Mouse (Mus musculus) MEL (cell line): ENCODE data around the gene Tcf12. TPM values are rescaled to one million over a fixed set of nuclear protein-coding genes. Genes with fewer than 3 reads are reported as not detected.

Experiments
- DNase-seq: peaks from one replicate; pipeline ENCODE4 v3.0.0; 2011; ENCODE audit warnings: low read depth, low spot score
- H3K27ac ChIP-seq: 2 replicates; pipeline ENCODE4 v1.5.1; 2012; ENCODE audit warnings: low read depth, mild to moderate bottlenecking, control low read depth, low read length, moderate library complexity; ENCODE audit not compliant: control insufficient read depth
- H3K27me3 ChIP-seq, 2 experiments: fragments of 150-350 bp in 1 of 2; sonication (generic) in 1 of 2; 2 replicates each; pipeline ENCODE4 v1.6.1; 2012; ENCODE audit warnings: low read length in 2 of 2, mild to moderate bottlenecking in 2 of 2, improper control_type of control experiment in 1 of 2, moderate library complexity in 1 of 2; ENCODE audit not compliant: insufficient read depth in 2 of 2, control insufficient read depth in 1 of 2
- H3K36me3 ChIP-seq, 2 experiments: 2 replicates each; pipeline ENCODE4 v1.6.1; 2012 to 2014; ENCODE audit warnings: low read length in 2 of 2, improper control_type of control experiment in 1 of 2, inconsistent platforms in 1 of 2, mild to moderate bottlenecking in 1 of 2; ENCODE audit not compliant: insufficient read depth in 2 of 2, control insufficient read depth in 1 of 2
- H3K4me1 ChIP-seq, 2 experiments: fragments of 150-350 bp in 1 of 2; sonication (generic) in 1 of 2; 2 replicates each; pipeline ENCODE4 v1.6.1; 2012; ENCODE audit warnings: low read length in 2 of 2, improper control_type of control experiment in 1 of 2, mild to moderate bottlenecking in 1 of 2; ENCODE audit not compliant: insufficient read depth in 2 of 2, control insufficient read depth in 1 of 2
- H3K4me3 ChIP-seq, 2 experiments: fragments of 150-350 bp in 1 of 2; sonication (generic) in 1 of 2; 2 replicates each; pipeline ENCODE4 v1.5.1; 2012; ENCODE audit warnings: low read depth in 2 of 2, low read length in 2 of 2, mild to moderate bottlenecking in 2 of 2, moderate library complexity in 2 of 2, control low read depth in 1 of 2, improper control_type of control experiment in 1 of 2; ENCODE audit not compliant: control insufficient read depth in 1 of 2, insufficient read depth in 1 of 2
- H3K79me2 ChIP-seq: 2 replicates; pipeline ENCODE4 v1.6.1; 2012; ENCODE audit warnings: mild to moderate bottlenecking, low read length, moderate library complexity; ENCODE audit not compliant: control insufficient read depth, poor library complexity, insufficient read depth
- H3K9ac ChIP-seq: 2 replicates; pipeline ENCODE4 v1.6.1; 2012; ENCODE audit warnings: low read depth, mild to moderate bottlenecking, control low read depth, low read length, moderate library complexity; ENCODE audit not compliant: control insufficient read depth, poor library complexity, severe bottlenecking
- H3K9me3 ChIP-seq: fragments of 150-350 bp; sonication (generic); replicated peaks from 2 replicates; pipeline ENCODE4 v1.6.1; 2012; ENCODE audit warnings: mild to moderate bottlenecking, low read length, improper control_type of control experiment, moderate library complexity; ENCODE audit not compliant: insufficient read depth
- ELF1 ChIP-seq: IDR thresholded peaks from 2 replicates; pipeline ENCODE4 v1.6.1; 2014; ENCODE audit warnings: low read depth, mild to moderate bottlenecking, inconsistent platforms, low read length, improper control_type of control experiment, moderate library complexity
- EP300 ChIP-seq, 2 experiments: IDR thresholded peaks; 2 replicates each; pipeline ENCODE4 v1.6.1; 2011; ENCODE audit warnings: improper control_type of control experiment in 2 of 2, low read length in 2 of 2, low read depth in 1 of 2, mild to moderate bottlenecking in 1 of 2
- GABPA ChIP-seq: IDR thresholded peaks from 2 replicates; pipeline ENCODE4 v1.6.1; 2012; ENCODE audit warnings: low read depth, mild to moderate bottlenecking, inconsistent platforms, low read length, improper control_type of control experiment, moderate library complexity
- GATA1 ChIP-seq: IDR thresholded peaks from 2 replicates; pipeline ENCODE4 v1.6.1; 2011; ENCODE audit warnings: low read depth, low read length, improper control_type of control experiment
- HCFC1 ChIP-seq: IDR thresholded peaks from 2 replicates; pipeline ENCODE4 v1.6.1; 2012; ENCODE audit warnings: low read depth, mild to moderate bottlenecking, inconsistent platforms, low read length, improper control_type of control experiment, moderate library complexity
- KAT2A ChIP-seq: conservative IDR thresholded peaks from 2 replicates; pipeline ENCODE4 v1.6.1; 2012; ENCODE audit warnings: low read depth, low read length, improper control_type of control experiment, inconsistent platforms
- MAX ChIP-seq: IDR thresholded peaks from 2 replicates; pipeline ENCODE4 v1.6.1; 2011; ENCODE audit warnings: low read length, improper control_type of control experiment
- MAZ ChIP-seq: IDR thresholded peaks from 2 replicates; pipeline ENCODE4 v1.6.1; 2012; ENCODE audit warnings: low read depth, mild to moderate bottlenecking, inconsistent platforms, low read length, improper control_type of control experiment
- MEF2A ChIP-seq: IDR thresholded peaks from 2 replicates; pipeline ENCODE4 v1.6.1; 2014; ENCODE audit warnings: low read depth, mild to moderate bottlenecking, inconsistent platforms, low read length, improper control_type of control experiment; ENCODE audit not compliant: poor library complexity, insufficient replicate concordance, severe bottlenecking; ENCODE audit errors: extremely low read depth
- MYB ChIP-seq: IDR thresholded peaks from 2 replicates; pipeline ENCODE4 v1.6.1; 2011; ENCODE audit warnings: mild to moderate bottlenecking, low read depth, low read length, improper control_type of control experiment
- MYC ChIP-seq: IDR thresholded peaks from 2 replicates; pipeline ENCODE4 v1.6.1; 2011; ENCODE audit warnings: low read depth, mild to moderate bottlenecking, low read length, improper control_type of control experiment, moderate library complexity
- NRF1 ChIP-seq: IDR thresholded peaks from 2 replicates; pipeline ENCODE4 v1.6.1; 2014; ENCODE audit warnings: low read depth, mild to moderate bottlenecking, inconsistent platforms, low read length, improper control_type of control experiment, moderate library complexity; ENCODE audit not compliant: poor library complexity, insufficient read depth, severe bottlenecking
- POLR2AphosphoS2 ChIP-seq: IDR thresholded peaks from 2 replicates; pipeline ENCODE4 v1.6.1; 2011; ENCODE audit warnings: low read length, improper control_type of control experiment
- RAD21 ChIP-seq: IDR thresholded peaks from 2 replicates; pipeline ENCODE4 v1.6.1; 2011; ENCODE audit warnings: mild to moderate bottlenecking, low read depth, low read length, improper control_type of control experiment
- RCOR1 ChIP-seq: IDR thresholded peaks from 2 replicates; pipeline ENCODE4 v1.6.1; 2012; ENCODE audit warnings: low read depth, mild to moderate bottlenecking, inconsistent platforms, low read length, improper control_type of control experiment
- SIN3A ChIP-seq: IDR thresholded peaks from 2 replicates; pipeline ENCODE4 v1.6.1; 2012; ENCODE audit warnings: low read length, improper control_type of control experiment, inconsistent platforms
- TCF12 ChIP-seq: IDR thresholded peaks from 2 replicates; pipeline ENCODE4 v1.6.1; 2014; ENCODE audit warnings: low read depth, mild to moderate bottlenecking, inconsistent platforms, low read length, improper control_type of control experiment, moderate library complexity
- UBTF ChIP-seq: IDR thresholded peaks from 2 replicates; pipeline ENCODE4 v1.6.1; 2012; ENCODE audit warnings: low read depth, mild to moderate bottlenecking, inconsistent platforms, low read length, improper control_type of control experiment, moderate library complexity, borderline replicate concordance; ENCODE audit not compliant: insufficient read depth
- ZMIZ1 ChIP-seq: IDR thresholded peaks from 2 replicates; pipeline ENCODE4 v1.6.1; 2012; ENCODE audit warnings: low read depth, mild to moderate bottlenecking, inconsistent platforms, low read length, improper control_type of control experiment, moderate library complexity
- polyA plus RNA-seq, 2 experiments: library from polyadenylated mRNA; stranded (reverse) in 1 of 2; unstranded in 1 of 2; fragments of >175 nt in 1 of 2; fragments of >200 nt in 1 of 2; gene quantifications; 2 replicates each; pipeline versions ENCODE4 v1.2.1 to v1.2.4; 2012; ENCODE audit warnings: low replicate concordance in 2 of 2, low read depth in 1 of 2; ENCODE audit not compliant: insufficient read length in 2 of 2, insufficient read depth in 1 of 2, missing spikeins in 1 of 2
- total RNA-seq: library from RNA; depleted of rRNA; stranded (reverse); fragments of 300-350 nt; gene quantifications from 2 replicates; pipeline ENCODE4 v1.2.3, GENCODE M21; 2012

Gene Tcf12
- total and polyA plus RNA-seq, 3 experiments = 29.3 to 70.5 (median 39.6) TPM

DNA sequence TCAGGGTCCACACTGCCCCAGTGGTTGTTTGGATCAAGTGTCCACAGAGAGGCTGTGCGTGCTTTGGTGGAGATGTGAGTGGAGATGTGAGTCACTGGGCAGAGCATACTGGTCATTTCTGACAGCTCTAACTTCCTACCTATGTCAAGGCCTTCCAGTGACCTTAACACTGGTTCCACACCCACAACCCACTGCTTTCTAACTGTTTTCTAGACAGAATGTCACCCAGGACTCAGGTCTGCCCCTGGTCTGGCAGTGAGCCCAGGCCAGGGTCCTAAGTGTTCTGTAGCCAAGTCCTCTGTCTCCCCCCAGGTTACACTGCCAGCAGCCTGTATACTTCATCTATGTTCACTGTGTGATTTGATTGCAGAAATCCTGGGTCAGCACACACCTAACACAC, 275.3 kb downstream of the Tcf12 start:
- Histone ChIP-seq H3K36me3 (no peaks in the 10 kb centered on the region), H3K27ac (no peak overlapping the region), H3K9me3 (no peaks in the 10 kb centered on the region), H3K4me3 (no peak overlapping the region), H3K27me3 (no peaks in the 10 kb centered on the region), H3K79me2 (no peaks in the 10 kb centered on the region), H3K9ac (no peak overlapping the region), H3K4me1 (peaks cover 0 to 5% of the 10 kb centered on the region in 2 experiments; a peak in 1 of 4 replicates)
- TF ChIP-seq MYC (no peak), HCFC1 (no peak), MEF2A (no peak), MYB (no peak), TCF12 (no peak), MAZ (no peak), RAD21 (no peak), UBTF (no peak), GATA1 (no peak), GABPA (no peak), SIN3A (no peak), KAT2A (no peak), MAX (no peak), EP300 (IDR thresholded peaks at IDR 0.05; ENCODE audit: low read depth in 1 of 2, low read length in 2 of 2) (no peak), ZMIZ1 (no peak), NRF1 (no peak), ELF1 (no peak)
- no peak for DNase-seq

DNA sequence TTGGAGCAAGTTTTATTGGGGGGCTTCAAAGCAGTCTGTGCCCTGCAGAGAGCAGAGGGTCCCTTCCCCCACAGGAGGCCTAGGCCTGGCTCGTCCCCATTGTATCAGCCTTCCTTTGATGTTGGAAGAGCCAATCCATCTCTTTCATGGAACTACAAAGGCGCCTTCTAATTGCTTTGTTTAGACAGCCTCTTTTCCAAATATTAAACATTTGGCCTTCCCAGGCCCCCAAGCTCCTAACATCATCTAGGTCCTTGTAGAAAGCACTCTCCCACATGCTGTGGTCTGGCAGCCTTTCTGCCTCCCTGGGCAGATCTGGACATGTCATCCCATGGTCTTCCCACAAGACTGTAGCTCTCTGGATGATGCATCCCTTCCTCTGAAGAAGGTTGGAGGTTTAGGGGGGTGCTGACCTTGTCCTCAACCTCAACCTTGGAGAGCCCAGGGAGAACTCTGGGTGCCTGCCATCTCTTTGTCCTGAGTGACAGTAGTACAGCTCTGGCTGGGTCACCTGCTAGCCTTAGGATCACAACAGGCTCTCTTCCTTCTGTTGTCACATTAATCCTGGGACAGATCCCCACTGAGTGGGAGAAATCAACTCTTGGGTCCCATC, 276.4 kb downstream of the Tcf12 start:
- no peak overlapping the region for H3K27ac ChIP-seq
- no peak for DNase-seq

More for the DNA sequence above, 276.4 kb downstream of the Tcf12 start:
- Histone ChIP-seq H3K4me1 (peaks cover 0 to 5% of the 10 kb centered on the region in 2 experiments; a peak in 1 of 4 replicates), H3K9me3 (no peaks in the 10 kb centered on the region)
- TF ChIP-seq RCOR1 = no peak
- TF ChIP-seq POLR2AphosphoS2 = no peak
- TF ChIP-seq MYC = no peak
- TF ChIP-seq, all 39 proteins: peak for 0
- H3K79me2 ChIP-seq = no peaks in the 10 kb centered on the region
- H3K4me3 ChIP-seq = no peak overlapping the region
- no peak overlapping the region for H3K9ac ChIP-seq
- H3K36me3 ChIP-seq = no peaks in the 10 kb centered on the region
- H3K27me3 ChIP-seq = no peaks in the 10 kb centered on the region
